Mouse (Mus musculus): ENCODE measurements around the gene Ltk.
"Not testable (repeated sequence)": the region's sequence is repeated elsewhere in the genome, so short reads cannot be mapped to it uniquely, and the experiment has no call there.

The Ltk gene

DNA sequence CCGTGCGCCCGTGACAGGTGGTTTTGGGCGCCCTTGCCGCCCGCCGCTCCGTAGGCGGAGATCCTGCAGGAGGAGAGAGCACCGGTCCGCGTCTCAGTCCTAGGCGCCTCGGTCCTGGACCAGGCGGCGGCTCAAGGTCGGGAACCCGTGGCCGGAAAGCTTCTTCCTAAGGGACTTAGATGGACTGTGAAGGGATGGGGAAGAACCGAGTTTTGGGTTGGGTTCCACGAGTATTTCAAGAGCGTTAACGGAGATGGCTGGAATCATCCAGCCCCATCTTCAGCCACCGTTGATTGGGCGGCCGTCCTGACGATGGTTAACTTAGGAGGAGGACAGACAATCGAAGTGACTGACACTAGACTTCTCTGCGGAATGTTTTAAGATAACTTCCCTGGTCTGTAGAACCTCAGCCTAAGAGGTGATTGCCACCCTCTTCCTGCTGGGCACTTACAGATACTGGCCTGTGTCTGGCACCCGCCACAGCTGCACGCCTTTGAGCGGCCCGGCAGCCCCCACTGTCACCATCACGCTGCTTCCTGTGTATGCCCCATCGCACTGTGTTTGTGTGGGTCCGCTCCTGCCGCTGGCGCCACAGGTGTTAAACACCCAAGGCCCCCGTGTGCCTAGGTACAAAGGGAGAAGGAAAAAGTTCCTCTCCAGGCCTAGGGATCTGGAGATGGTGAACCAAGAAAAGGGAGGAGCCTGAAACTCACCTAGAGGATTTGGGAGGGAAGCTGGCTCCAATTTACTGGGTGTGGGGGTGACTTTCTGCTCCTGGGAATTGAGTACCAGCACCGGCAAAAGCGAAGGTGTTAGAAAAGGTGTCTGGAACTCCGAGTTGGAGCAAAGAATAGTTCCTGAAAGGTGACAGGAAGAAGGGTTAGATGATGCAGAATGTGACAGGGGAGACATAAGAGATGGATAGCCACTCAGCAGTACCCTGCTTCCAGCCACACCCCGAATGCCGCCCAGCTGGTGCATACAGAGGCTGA is 1.1 kb downstream of the Ltk start:
- DNase-seq (ENCODE audit: low spot score in 2 of 2), result peak; percentile 44 to 49

DNA sequence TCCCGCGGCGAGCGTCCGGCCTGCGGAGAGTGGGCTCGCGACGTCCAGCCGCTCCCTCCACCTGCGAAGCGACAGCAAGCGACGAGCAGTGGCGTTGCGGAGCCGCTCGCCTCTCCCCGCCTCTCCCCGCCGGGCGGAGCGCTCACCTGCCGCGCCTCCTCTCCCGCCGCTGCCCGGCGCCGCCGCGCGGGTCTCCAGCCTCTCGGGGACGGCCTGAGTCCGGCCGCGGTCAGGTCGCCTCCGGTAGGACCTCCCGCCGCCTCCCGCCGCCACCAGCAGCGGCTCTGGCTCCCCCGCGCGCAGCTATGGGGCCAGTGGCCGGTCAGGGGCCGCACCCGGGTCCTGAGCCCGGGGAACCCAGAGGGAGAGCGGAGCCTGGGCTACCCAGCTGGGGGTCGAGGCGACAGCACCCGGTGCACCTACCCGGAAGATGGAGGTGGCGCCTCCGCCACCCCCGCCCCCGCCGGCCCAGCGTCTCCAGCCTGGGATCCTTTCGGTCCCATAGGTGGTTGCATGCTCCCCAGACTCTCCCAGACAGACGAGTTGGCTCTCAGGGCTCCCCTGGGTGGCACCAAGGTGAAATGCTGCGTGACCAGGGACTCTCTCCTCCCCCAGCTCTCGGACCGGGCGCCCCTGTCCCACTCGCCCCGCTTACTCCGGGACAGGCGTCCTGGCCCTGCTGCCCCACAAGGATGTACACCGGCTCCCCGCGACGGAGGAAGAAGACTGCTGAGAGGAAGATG is 2.0 kb downstream of the Ltk start:
- peak in 1 of 2 experiments; percentile 36 for DNase-seq (ENCODE audit: low spot score in 2 of 2)

GRCm38 (mm10) chr2:119757601-119758100 is 2.6 kb downstream of the Ltk start:
- DNase-seq (ENCODE audit: low spot score in 2 of 2), result no peak

DNA sequence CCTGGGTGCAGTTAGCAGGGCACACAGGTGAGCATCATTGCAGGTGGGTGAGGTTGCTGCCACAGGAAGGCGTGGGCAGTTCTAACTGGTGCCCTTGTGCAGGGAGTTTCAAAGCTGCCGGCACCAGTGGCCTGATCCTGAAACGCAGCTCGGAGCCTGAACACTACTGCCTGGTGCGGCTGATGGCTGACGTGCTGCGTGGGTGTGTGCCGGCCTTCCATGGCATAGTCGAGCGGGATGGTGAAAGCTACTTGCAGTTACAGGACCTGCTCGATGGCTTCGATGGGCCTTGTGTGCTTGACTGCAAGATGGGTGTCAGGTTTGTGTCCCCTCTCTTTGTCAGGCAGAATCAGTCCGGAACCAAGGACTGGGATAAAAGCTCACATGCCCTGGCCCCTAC is 11.0 kb downstream of the Ltk start:
- DNase-seq (ENCODE audit: low spot score in 2 of 2), result no peak

- no peak for DNase-seq (ENCODE audit: low spot score in 2 of 2)
Observed at GRCm38 (mm10) chr2:119747554-119747953, 12.7 kb downstream of the Ltk start.

DNA sequence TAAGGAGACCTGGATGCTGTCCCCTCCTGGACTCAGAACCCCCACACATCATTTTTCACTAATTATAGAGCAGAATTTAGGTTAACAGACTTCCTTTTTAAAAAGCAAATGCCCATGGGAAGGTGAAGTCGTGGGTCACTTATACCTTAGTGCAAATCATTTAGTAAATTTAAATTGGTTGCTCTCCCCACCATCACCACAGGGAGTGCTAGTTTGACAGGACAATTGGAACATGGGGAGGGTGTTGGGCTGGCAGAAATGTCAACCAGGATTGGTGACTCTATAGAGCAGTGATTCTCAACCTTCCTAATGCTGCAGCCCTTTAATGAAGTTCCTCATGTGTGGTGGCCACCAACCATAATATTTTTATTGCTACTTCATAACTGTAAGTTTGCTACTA is 14.9 kb downstream of the Ltk start:
- DNase-seq (ENCODE audit: low spot score in 2 of 2), result no peak

DNA sequence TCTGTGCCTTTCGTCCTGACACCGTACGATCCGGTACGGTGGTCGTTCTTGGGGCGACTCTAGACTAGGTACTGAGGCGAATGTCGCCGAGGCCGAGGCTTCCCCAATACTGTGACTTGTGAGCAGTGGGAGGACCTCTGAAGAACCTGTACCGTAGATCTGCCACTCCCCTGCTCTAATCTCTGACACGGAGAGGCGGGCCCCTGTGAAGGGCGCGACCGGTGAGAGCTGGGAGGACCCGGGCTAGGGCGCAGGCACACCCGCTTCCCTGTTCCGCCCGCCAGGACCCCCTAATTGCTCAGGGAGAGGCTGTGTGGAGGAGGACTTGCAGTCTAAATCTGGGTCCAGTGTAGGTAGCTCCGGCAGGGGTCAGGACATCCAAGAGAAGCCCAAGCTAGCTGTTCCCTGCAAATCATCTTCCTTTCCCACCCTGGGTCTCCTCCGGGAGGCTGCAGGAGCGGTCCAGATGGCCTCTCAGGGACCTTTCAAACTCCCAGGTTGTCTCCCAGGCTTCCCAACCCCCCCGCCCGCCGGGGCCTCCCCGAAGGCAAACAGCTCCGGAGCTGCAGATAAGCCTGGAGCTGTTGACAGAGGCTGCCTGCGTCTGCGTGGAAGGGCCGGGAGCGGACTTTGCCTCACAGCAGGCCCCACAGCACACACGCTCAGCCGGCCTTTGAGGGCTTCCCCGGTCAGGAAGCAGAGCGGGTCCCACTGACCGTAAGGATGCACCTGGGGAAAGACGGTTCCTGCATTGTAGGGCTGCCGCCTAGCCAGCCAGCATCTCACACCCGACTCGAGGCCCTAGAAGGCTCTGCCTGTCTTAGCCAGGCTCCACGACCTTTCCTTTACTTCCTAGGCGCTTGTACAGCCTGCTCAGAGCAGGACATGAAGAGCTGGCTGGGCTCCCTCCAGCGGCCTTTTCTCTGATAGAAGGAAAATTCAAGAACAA is 15.8 kb downstream of the Ltk start:
- DNase-seq (ENCODE audit: low spot score in 2 of 2), result no peak

GRCm38 (mm10) chr2:119743808-119744162 is 16.4 kb downstream of the Ltk start:
- DNase-seq (ENCODE audit: low spot score in 2 of 2), result no peak

DNA sequence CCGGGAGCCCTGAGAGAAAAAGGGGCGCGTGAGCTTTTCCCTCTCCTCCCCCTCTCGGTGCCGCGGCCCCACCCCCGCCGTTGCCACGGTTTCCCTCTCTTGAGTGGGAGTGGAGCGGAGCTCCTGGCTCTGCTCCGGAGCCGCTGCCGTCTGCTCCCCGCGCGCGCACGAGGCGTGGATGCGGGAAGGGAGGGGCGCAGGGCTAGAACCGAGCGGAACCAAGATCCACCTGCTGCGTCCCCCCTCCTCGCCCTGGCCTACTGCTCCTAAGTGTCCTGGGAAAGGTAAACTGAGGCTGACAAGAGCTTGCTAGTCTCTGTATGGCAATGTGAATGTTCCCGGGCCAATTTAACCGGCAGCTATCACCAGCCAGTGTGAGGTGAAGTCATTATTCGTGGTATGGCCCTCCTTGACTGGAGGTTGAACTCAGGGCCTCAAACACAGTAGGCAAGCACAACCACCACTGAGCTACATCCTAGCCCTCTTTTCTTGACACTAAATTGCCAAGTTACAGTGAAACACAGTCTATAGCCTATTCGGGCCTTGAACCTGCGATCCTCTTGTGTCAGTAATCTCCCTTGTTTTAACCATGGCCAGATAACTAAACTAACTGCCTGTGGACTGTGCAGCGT is 16.9 kb downstream of the Ltk start:
- peak in 1 of 2 experiments; percentile 19 for DNase-seq (ENCODE audit: low spot score in 2 of 2)

GRCm38 (mm10) chr2:119742461-119743175 is 17.6 kb downstream of the Ltk start:
- peak; percentile 51 to 61 for DNase-seq (ENCODE audit: low spot score in 2 of 2)

DNA sequence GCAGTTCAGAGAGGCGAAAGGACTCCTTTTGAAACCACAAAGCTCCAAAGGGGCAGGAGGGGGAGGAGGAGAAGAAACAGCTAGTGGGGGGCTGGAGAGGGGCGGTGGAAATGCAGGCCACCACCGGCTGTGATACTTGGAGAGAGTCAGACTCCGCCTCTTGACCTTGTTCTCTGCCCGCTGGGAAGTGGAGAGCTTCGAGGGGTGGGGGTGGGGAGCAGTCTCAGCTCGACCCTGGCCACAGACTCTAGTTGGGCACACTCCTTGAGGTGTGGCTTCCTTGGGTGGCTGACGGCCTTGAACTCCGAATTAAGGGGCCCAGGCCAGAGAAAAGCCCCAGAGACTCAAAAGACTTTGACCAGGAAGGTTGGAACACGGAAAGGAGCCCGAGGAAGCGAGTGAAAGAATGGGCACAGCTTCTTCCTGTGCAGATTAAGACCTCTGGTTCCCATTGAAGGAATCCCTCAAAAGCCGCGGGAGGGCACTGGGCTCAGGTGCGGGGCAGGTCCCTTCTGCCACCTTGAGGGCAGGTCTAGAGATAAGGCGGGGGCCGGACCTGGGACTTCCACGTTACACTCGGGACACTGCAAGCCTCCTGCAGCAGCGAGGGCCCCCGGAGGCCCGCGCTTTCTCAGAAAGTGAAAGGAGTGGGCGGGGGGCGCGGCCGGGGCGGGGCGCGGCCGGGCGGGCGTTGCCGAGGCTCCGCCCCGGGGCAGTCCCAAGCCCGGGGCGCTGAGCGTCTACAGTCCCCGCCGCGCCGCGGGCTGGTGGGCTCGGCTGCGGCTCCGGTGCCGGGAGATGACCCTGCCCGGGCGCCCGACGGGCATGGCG is 18.4 kb downstream of the Ltk start, which contains the start of gene Itpka:
TSS of gene Itpka (plus strand) at position 757 of the 831 bp plus-strand sequence.
- peak; percentile 52 to 69 for DNase-seq (ENCODE audit: low spot score in 2 of 2)

GRCm38 (mm10) chr2:119740567-119740966 is 19.7 kb downstream of the Ltk start:
- no peak for DNase-seq (ENCODE audit: low spot score in 2 of 2)

- no peak for DNase-seq (ENCODE audit: low spot score in 2 of 2)
Observed at GRCm38 (mm10) chr2:119737124-119737523, 23.1 kb downstream of the Ltk start.

- no peak for DNase-seq (ENCODE audit: low spot score in 2 of 2)
Observed at GRCm38 (mm10) chr2:119730735-119731134, 29.5 kb downstream of the Ltk start.

GRCm38 (mm10) chr2:119727762-119728416 is 32.3 kb downstream of the Ltk start:
- no peak for DNase-seq (ENCODE audit: low spot score in 2 of 2)

DNA sequence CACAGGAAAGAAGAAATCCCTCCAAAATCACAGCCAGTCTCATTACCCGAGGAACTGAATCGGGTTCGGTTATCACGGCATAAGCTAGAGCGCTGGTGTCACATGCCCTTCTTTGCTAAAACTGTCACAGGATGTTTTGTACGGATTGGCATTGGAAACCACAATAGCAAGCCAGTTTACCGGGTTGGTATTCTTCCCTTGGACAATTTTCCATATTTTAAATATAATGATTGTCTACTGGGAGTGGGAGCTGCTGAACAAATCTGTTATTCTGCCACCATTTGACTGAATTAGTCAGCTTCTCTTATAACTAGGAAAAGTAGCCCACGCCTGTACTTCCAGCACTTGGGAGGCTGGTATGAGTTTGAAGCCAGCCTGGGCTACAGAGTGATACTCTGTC is 39.2 kb downstream of the Ltk start:
- DNase-seq (ENCODE audit: low spot score in 2 of 2), result no peak

DNA sequence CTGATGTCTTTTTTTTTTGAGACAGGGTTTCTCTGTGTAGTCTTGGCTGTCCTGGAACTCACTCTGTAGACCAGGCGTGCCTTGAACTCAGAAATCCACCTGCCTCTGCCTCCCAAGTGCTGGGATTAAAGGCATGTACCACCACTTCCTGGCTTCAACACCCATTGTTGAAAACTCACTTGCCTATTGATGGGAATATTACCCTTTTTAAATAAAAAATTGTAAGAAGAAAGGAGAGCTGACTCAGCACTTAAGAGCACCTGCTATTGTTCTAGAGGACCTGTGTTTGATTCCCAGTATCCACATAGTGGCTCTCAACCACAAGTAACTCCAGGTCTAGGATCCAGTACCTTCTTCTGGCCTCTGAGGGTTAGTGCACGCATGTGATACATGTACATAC is 44.4 kb downstream of the Ltk start:
- not testable (repeated sequence) for DNase-seq (ENCODE audit: low spot score in 2 of 2)

DNA sequence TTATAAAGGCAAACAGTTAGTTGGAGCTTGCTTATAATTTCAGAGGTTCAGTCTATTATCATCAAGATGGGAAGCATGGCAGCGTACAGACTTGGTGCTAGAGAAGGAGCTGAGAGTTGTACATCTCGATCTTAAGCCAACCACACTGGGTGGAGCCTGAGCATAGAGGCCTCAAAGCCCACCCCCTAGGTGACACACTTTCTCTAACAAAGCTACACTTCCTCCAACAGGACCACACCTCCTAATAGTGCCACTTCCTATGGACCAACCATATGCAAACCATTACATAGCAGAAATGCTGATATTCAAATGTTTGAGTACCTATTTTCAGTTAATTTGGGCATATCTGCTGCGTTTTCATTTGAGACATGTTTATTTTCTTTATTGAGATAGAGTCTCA is 50.2 kb downstream of the Ltk start:
- no peak for DNase-seq (ENCODE audit: low spot score in 2 of 2)

DNA sequence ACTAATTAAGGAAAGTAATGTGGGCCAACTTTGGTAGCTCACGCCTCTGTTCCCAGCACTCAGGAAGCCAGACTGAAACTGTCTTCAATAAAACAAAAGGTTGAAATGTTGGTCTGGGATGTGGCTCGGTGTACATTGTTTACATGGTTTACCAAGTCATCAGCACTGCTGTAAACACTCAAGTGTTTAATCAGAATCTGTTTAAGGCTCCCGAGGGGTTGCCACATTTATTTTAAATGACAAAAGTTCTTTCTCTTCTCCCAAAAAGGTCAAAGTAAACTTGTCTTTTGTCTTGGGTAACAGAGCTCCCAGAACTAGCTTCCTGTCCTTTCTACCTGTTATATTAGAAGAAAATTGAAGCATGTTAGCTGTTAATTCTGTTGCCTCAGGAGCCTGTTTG is 52.6 kb downstream of the Ltk start:
- DNase-seq (ENCODE audit: low spot score in 2 of 2), result no peak
